Comparison of ENCODE assay signal across 10 mouse cellular contexts in genomic region chr2:35443981-35444763, GRCm38 (mm10). TPM values are rescaled to one million over a fixed set of nuclear protein-coding genes. Genes with fewer than 3 reads are reported as not detected.
DNase-seq lines count a peak whose midpoint lies in the region; ATAC-seq and TF ChIP-seq lines count a peak whose summit lies in the region.
"Had no signal": no experiment of that assay in that cellular context is flagged by ENCODE, and none has a peak within 500 bp of the region (broad histone marks: within the 10 kb centered on the region; RNA-seq: fewer than 3 reads in every experiment).

No protein-coding gene starts in this region.

- H3K27ac ChIP-seq in lung, postnatal 0 days (ENCODE audit: low read length): peak overlapping the region; percentile 49

- H3K4me2 ChIP-seq in lung, postnatal 0 days (replicated peaks; ENCODE audit: low read depth, low read length): peak overlapping the region; percentile 34
- H3K4me2 ChIP-seq in myocyte (ENCODE audit: low read depth): peak overlapping the region; percentile 68

- no peak overlapping the region for H3K4me3 ChIP-seq in lung, postnatal 0 days (ENCODE audit: low read depth, low read length)
- H3K4me3 ChIP-seq in lung, adult 2 months (replicated peaks; ENCODE audit: extremely low read depth, low read depth, low read length): no peak overlapping the region
- no peak overlapping the region for H3K4me3 ChIP-seq in myocyte

- WGBS in lung, postnatal 0 days: 42% methylated on average over 16 of the region's 16 CpGs
- WGBS in lung, adult 2 months: 29% methylated on average over 16 of the region's 16 CpGs

- H3K36me3 ChIP-seq in lung, postnatal 0 days (ENCODE audit: insufficient read depth, low read length): no peaks in the 10 kb centered on the region
- no peaks in the 10 kb centered on the region for H3K36me3 ChIP-seq in myocyte (ENCODE audit: control insufficient read depth, insufficient read depth)

- no peaks in the 10 kb centered on the region for H3K9me3 ChIP-seq in lung, postnatal 0 days (ENCODE audit: low read length)

- peak; percentile 46 for DNase-seq in lung, postnatal 0 days (ENCODE audit: low spot score)
- no peak for DNase-seq in lung, adult 2 months
- peak; percentile 34 for DNase-seq in cerebellum, adult 9-10 months
- peak; percentile 50 for DNase-seq in heart, postnatal 4 days
- no peak for DNase-seq in adrenal gland, adult 2 months
- DNase-seq in urinary bladder, postnatal 25 days (ENCODE audit: low spot score): no peak
- DNase-seq: adrenal gland, postnatal 36 days; thymus, postnatal 14 days had no signal

- H3K79me2 ChIP-seq in myocyte (ENCODE audit: control insufficient read depth, insufficient read depth): no peaks in the 10 kb centered on the region

- no peaks in the 10 kb centered on the region for H3K27me3 ChIP-seq in lung, postnatal 0 days (replicated peaks; ENCODE audit: insufficient read depth, low read length)
- H3K27me3 ChIP-seq in myocyte (ENCODE audit: control insufficient read depth, insufficient read depth, insufficient read length): no peaks in the 10 kb centered on the region

- no peak overlapping the region for H3ac ChIP-seq in myocyte (ENCODE audit: control insufficient read depth, insufficient read length)

- TF ChIP-seq POLR2A in lung, adult 2 months (IDR thresholded peaks at IDR 0.05; ENCODE audit: borderline replicate concordance, extremely low read depth, low read depth, low read length): no peak
- TF ChIP-seq POLR2A in myocyte (IDR thresholded peaks at IDR 0.05; ENCODE audit: insufficient read length, low read depth): no peak

- TF ChIP-seq CTCF in lung, postnatal 0 days (IDR thresholded peaks at IDR 0.05): peak; percentile 28; the same call in 1 of the 2 replicates
- TF ChIP-seq CTCF in lung, adult 2 months (IDR thresholded peaks at IDR 0.05; ENCODE audit: insufficient read depth, low read length): no peak

- peak; percentile 46; the same call in 1 of the 2 replicates for ATAC-seq in lung, postnatal 0 days
- ATAC-seq: midbrain, embryonic 16.5 days had no signal

- TF ChIP-seq EP300 in lung, postnatal 0 days (IDR thresholded peaks at IDR 0.05): no peak

- no peak overlapping the region; the same call in 1 of the 2 replicates for H3K9ac ChIP-seq in lung, postnatal 0 days (replicated peaks; ENCODE audit: low read depth)

- H3K4me1 ChIP-seq in lung, postnatal 0 days (ENCODE audit: insufficient read depth, low read depth, low read length): peaks cover 16% of the 10 kb centered on the region
- H3K4me1 ChIP-seq in lung, adult 2 months (ENCODE audit: control insufficient read depth, insufficient read depth, low read length): peaks cover 28% of the 10 kb centered on the region

TF ChIP-seq in myocyte, 11 proteins besides CTCF, POLR2A, EP300 and RAD21:
- TF ChIP-seq USF1 (IDR thresholded peaks at IDR 0.05; ENCODE audit: low read depth) (no peak), CEBPB (IDR thresholded peaks at IDR 0.05; ENCODE audit: insufficient read depth, poor library complexity, severe bottlenecking) (no peak), MAX (IDR thresholded peaks at IDR 0.05; ENCODE audit: low read depth) (no peak), MYOD1 (IDR thresholded peaks at IDR 0.05; ENCODE audit: control insufficient read depth in 1 of 3, insufficient read length in 2 of 3, low read depth in 2 of 3) (no peak), MYOG (IDR thresholded peaks at IDR 0.05; ENCODE audit: control insufficient read depth in 1 of 3, insufficient read depth in 1 of 3, insufficient read length in 2 of 3, low read depth in 2 of 3) (no peak), REST (IDR thresholded peaks at IDR 0.05; ENCODE audit: insufficient read depth, insufficient read length) (no peak), POLR2AphosphoS2 (IDR thresholded peaks at IDR 0.05; ENCODE audit: insufficient read length, low read depth) (no peak), E2F4 (IDR thresholded peaks at IDR 0.05; ENCODE audit: insufficient read depth) (no peak), TCF3 (IDR thresholded peaks at IDR 0.05; ENCODE audit: insufficient read length, low read depth) (no peak), TCF12 (IDR thresholded peaks at IDR 0.05; ENCODE audit: insufficient read depth, poor library complexity, severe bottlenecking) (no peak), SRF (IDR thresholded peaks at IDR 0.05; ENCODE audit: control insufficient read depth, insufficient read length, low read depth) (no peak)

RNA-seq across cellular contexts. Expression of gene Ggta1, which starts 18.9 kb away (rescaled TPM):
- polyA plus RNA-seq in lung, postnatal 0 days (2015; fragmentation: Nextera tagmentation; extraction: Ambion mirVana): 21.8 and 25.6 TPM in 2 replicates
- 17.8 and 24.4 TPM in 2 replicates for polyA plus RNA-seq in lung, adult 2 months (2012; rRNA removed)
- 10 to 100 TPM; 21.5 to 22.3 TPM for total RNA-seq in heart, postnatal 4 days (2021)
- 4.9 TPM for polyA plus RNA-seq in myocyte (2012; fragmentation: generic; extraction: Trizol)
- 10 to 100 TPM; 11.4 to 12.1 TPM for total RNA-seq in adrenal gland, adult 2 months (2021)
- 3.3 and 4.5 TPM in 2 replicates for polyA plus RNA-seq in adrenal gland, adult 2 months (2012; rRNA removed)

RNA-seq across cellular contexts. Expression of gene 4930402F06Rik, which starts 47.2 kb away (rescaled TPM):
- polyA plus RNA-seq in lung, postnatal 0 days (2015; fragmentation: Nextera tagmentation; extraction: Ambion mirVana): not detected in 2 replicates
- polyA plus RNA-seq in lung, adult 2 months (2012; rRNA removed): not detected in 2 replicates
- not detected for total RNA-seq in heart, postnatal 4 days (2021)
- polyA plus RNA-seq in myocyte (2012; fragmentation: generic; extraction: Trizol): not detected
- not detected for total RNA-seq in adrenal gland, adult 2 months (2021)
- not detected in 2 replicates for polyA plus RNA-seq in adrenal gland, adult 2 months (2012; rRNA removed)
- total RNA-seq: adrenal gland, postnatal 36 days had no signal
- polyA plus RNA-seq: midbrain, embryonic 16.5 days had no signal

Comparison
In these comparisons a context has a peak if more than half of its experiments do, and no peak if none do; other contexts are left out.
1. DNase-seq: peak in lung, postnatal 0 days (single experiment), cerebellum, adult 9-10 months (single experiment) and heart, postnatal 4 days (single experiment); none in lung, adult 2 months (single experiment), adrenal gland, adult 2 months (single experiment) and urinary bladder, postnatal 25 days (single experiment).